Mouse (Mus musculus) retina, postnatal 7 days (tissue): ENCODE results near the gene Hspa1b.
"Not testable (repeated sequence)": the region's sequence is repeated elsewhere in the genome, so short reads cannot be mapped to it uniquely, and the experiment has no call there.

Experiments used
- DNase-seq: peaks from one replicate; pipeline ENCODE4 v3.0.0-alpha.2; 2012; ENCODE audit warnings: low read depth, low spot score

Hspa1b gene

GRCm38 (mm10) chr17:34959130-34959778, at the start of gene Hspa1b:
Hspa1b (minus strand) TSS chr17:34959238.
- not testable (repeated sequence) for DNase-seq

GRCm38 (mm10) chr17:35007387-35007991, 48.5 kb upstream of the Hspa1b start:
- no peak for DNase-seq

- DNase-seq: not testable (repeated sequence)
Measured at GRCm38 (mm10) chr17:35005902-35006301, 46.9 kb upstream of the Hspa1b start.

- DNase-seq: no peak
Measured at GRCm38 (mm10) chr17:35005158-35005557, 46.1 kb upstream of the Hspa1b start.

- DNase-seq: no peak
Measured at GRCm38 (mm10) chr17:35004075-35004717, 45.2 kb upstream of the Hspa1b start.

- DNase-seq: no peak
Measured at GRCm38 (mm10) chr17:35003022-35003838, 44.2 kb upstream of the Hspa1b start.

- no peak for DNase-seq
Measured at GRCm38 (mm10) chr17:35002153-35002865, 43.3 kb upstream of the Hspa1b start.

GRCm38 (mm10) chr17:35001452-35002152, 42.6 kb upstream of the Hspa1b start:
- DNase-seq: no peak

GRCm38 (mm10) chr17:35000717-35001451, 41.8 kb upstream of the Hspa1b start, which contains the start of gene Vars:
Vars (plus strand) TSS chr17:35000987.
- DNase-seq: peak; percentile 77

GRCm38 (mm10) chr17:34999871-35000716, 41.1 kb upstream of the Hspa1b start:
- not testable (repeated sequence) for DNase-seq

- DNase-seq: no peak
Measured at GRCm38 (mm10) chr17:34998526-34999430, 39.7 kb upstream of the Hspa1b start.

- DNase-seq: no peak
Measured at GRCm38 (mm10) chr17:34997142-34997483, 38.1 kb upstream of the Hspa1b start.

GRCm38 (mm10) chr17:34996411-34997141, 37.5 kb upstream of the Hspa1b start:
- DNase-seq: no peak

- not testable (repeated sequence) for DNase-seq
Measured at GRCm38 (mm10) chr17:34995927-34996326, 36.9 kb upstream of the Hspa1b start.

GRCm38 (mm10) chr17:34995192-34995591, 36.2 kb upstream of the Hspa1b start:
- not testable (repeated sequence) for DNase-seq

GRCm38 (mm10) chr17:34994751-34995150, 35.7 kb upstream of the Hspa1b start:
- DNase-seq: no peak

- DNase-seq: no peak
Measured at GRCm38 (mm10) chr17:34984218-34984617, 25.2 kb upstream of the Hspa1b start.
